Mouse (Mus musculus) limb, embryonic 10.5 days (tissue): ENCODE data around the gene Olfr693. TPM values are rescaled to one million over a fixed set of nuclear protein-coding genes. Genes with fewer than 3 reads are reported as not detected.
"Not testable (repeated sequence)": the region's sequence is repeated elsewhere in the genome, so short reads cannot be mapped to it uniquely, and the experiment has no call there.

Source experiments
- DNase-seq: peaks from one replicate; pipeline ENCODE4 v3.0.0-alpha.2; 2017; ENCODE audit warnings: low spot score
- H3K27ac ChIP-seq: fragments of 300-500 bp; sonication (generic); 2 replicates; pipeline ENCODE4 v1.5.1; 2016; ENCODE audit warnings: mild to moderate bottlenecking
- H3K27me3 ChIP-seq: fragments of 300-500 bp; sonication (generic); 2 replicates; pipeline ENCODE4 v1.6.1; 2016; ENCODE audit warnings: low read depth, mild to moderate bottlenecking; ENCODE audit not compliant: poor library complexity, severe bottlenecking
- H3K36me3 ChIP-seq: fragments of 300-500 bp; sonication (generic); 2 replicates; pipeline ENCODE4 v1.6.1; 2016; ENCODE audit warnings: mild to moderate bottlenecking, moderate library complexity
- H3K4me1 ChIP-seq: fragments of 300-500 bp; sonication (generic); 2 replicates; pipeline ENCODE4 v1.6.1; 2016
- H3K4me3 ChIP-seq: fragments of 300-500 bp; sonication (generic); 2 replicates; pipeline ENCODE4 v1.5.1; 2016; ENCODE audit warnings: mild to moderate bottlenecking, moderate library complexity
- H3K9me3 ChIP-seq: fragments of 300-500 bp; sonication (generic); replicated peaks from 2 replicates; pipeline ENCODE4 v1.6.1; 2016; ENCODE audit warnings: mild to moderate bottlenecking
- WGBS: fragments of 180-500 bp; shearing (Covaris S2); methylation state at CpG from one replicate; pipeline ENCODE4 v1.1.7; 2016; 5-methylcytosine and 5-hydroxymethylcytosine counted together
- polyA plus RNA-seq: library from polyadenylated mRNA; unstranded; fragments of >200 nt; fragmentation: Nextera tagmentation; extraction: Ambion mirVana; gene quantifications from 2 replicates; pipeline ENCODE4 v1.2.1, GENCODE M21; 2016

Olfr693 gene
- not detected in 2 replicates for polyA plus RNA-seq

- no peak for DNase-seq
Observed at GRCm38 (mm10) chr7:106680484-106680883, at the start of gene Olfr693. TSS of gene Olfr693 (minus strand) at chr7:106680584.

GRCm38 (mm10) chr7:106725654-106726053, 45.3 kb upstream of the Olfr693 start:
- 96% methylated on average over 2 of the region's 2 CpGs for WGBS
- not testable (repeated sequence) for H3K4me1 ChIP-seq, DNase-seq, H3K4me3 ChIP-seq, H3K27ac ChIP-seq, H3K27me3 ChIP-seq, H3K9me3 ChIP-seq, H3K36me3 ChIP-seq

More at GRCm38 (mm10) chr7:106680484-106680883, at the start of gene Olfr693:
- Histone ChIP-seq H3K27me3 (no peaks in the 10 kb centered on the region), H3K4me3 (no peak within 1 kb of the TSS), H3K9me3 (no peaks in the 10 kb centered on the region), H3K4me1 (no peaks in the 10 kb centered on the region), H3K36me3 (no peaks in the 10 kb centered on the region), H3K27ac (no peak within 1 kb of the TSS)

GRCm38 (mm10) chr7:106716296-106716695, 35.9 kb upstream of the Olfr693 start, which contains the start of gene Olfr695:
TSS of gene Olfr695 (minus strand) at chr7:106716396.
- Histone ChIP-seq H3K4me3 (no peak within 1 kb of the TSS), H3K36me3 (no peaks in the 10 kb centered on the region), H3K9me3 (no peaks in the 10 kb centered on the region), H3K4me1 (no peaks in the 10 kb centered on the region), H3K27ac (no peak within 1 kb of the TSS), H3K27me3 (no peaks in the 10 kb centered on the region)
- no peak for DNase-seq

GRCm38 (mm10) chr7:106711463-106711862, 31.1 kb upstream of the Olfr693 start:
- Histone ChIP-seq H3K9me3 (no peaks in the 10 kb centered on the region), H3K27ac (no peak overlapping the region), H3K4me3 (no peak overlapping the region), H3K27me3 (no peaks in the 10 kb centered on the region), H3K36me3 (no peaks in the 10 kb centered on the region), H3K4me1 (no peaks in the 10 kb centered on the region)
- no peak for DNase-seq
- 89% methylated on average over 6 of the region's 6 CpGs for WGBS

- H3K36me3 ChIP-seq, H3K27ac ChIP-seq, H3K9me3 ChIP-seq, DNase-seq, H3K4me3 ChIP-seq, H3K4me1 ChIP-seq, H3K27me3 ChIP-seq: not testable (repeated sequence)
- WGBS = 95% methylated on average over 10 of the region's 10 CpGs
Observed at GRCm38 (mm10) chr7:106707705-106708104, 27.3 kb upstream of the Olfr693 start.

GRCm38 (mm10) chr7:106696891-106697290, 16.5 kb upstream of the Olfr693 start:
- no peaks in the 10 kb centered on the region for H3K4me1 ChIP-seq
- no peak overlapping the region for H3K27ac ChIP-seq
- WGBS = 90% methylated on average over 1 of the region's 1 CpGs
- H3K4me3 ChIP-seq = no peak overlapping the region
- H3K36me3 ChIP-seq = no peaks in the 10 kb centered on the region
- no peaks in the 10 kb centered on the region for H3K9me3 ChIP-seq
- no peaks in the 10 kb centered on the region for H3K27me3 ChIP-seq
- no peak for DNase-seq

GRCm38 (mm10) chr7:106692976-106693375, 12.6 kb upstream of the Olfr693 start:
- no peak overlapping the region for H3K4me3 ChIP-seq

GRCm38 (mm10) chr7:106691714-106692113, 11.3 kb upstream of the Olfr693 start, which contains the start of gene Olfr694:
TSS of gene Olfr694 (minus strand) at chr7:106691814.
- Histone ChIP-seq H3K27ac (no peak within 1 kb of the TSS), H3K4me3 (no peak within 1 kb of the TSS), H3K36me3 (no peaks in the 10 kb centered on the region), H3K9me3 (no peaks in the 10 kb centered on the region), H3K27me3 (no peaks in the 10 kb centered on the region), H3K4me1 (no peaks in the 10 kb centered on the region)
- no peak for DNase-seq
- 97% methylated on average over 1 of the region's 1 CpGs for WGBS

More at GRCm38 (mm10) chr7:106692976-106693375, 12.6 kb upstream of the Olfr693 start:
- 87% methylated on average over 3 of the region's 3 CpGs for WGBS
- DNase-seq = no peak
- Histone ChIP-seq H3K4me1 (no peaks in the 10 kb centered on the region), H3K9me3 (no peaks in the 10 kb centered on the region), H3K27ac (no peak overlapping the region), H3K36me3 (no peaks in the 10 kb centered on the region), H3K27me3 (no peaks in the 10 kb centered on the region)

GRCm38 (mm10) chr7:106685382-106685781, 5.0 kb upstream of the Olfr693 start:
- Histone ChIP-seq H3K4me3 (no peak overlapping the region), H3K27ac (no peak overlapping the region), H3K9me3 (no peaks in the 10 kb centered on the region), H3K4me1 (no peaks in the 10 kb centered on the region), H3K27me3 (no peaks in the 10 kb centered on the region), H3K36me3 (no peaks in the 10 kb centered on the region)
- WGBS = 95% methylated on average over 2 of the region's 2 CpGs
- DNase-seq = no peak

GRCm38 (mm10) chr7:106652344-106652652, 28.1 kb downstream of the Olfr693 start:
- Histone ChIP-seq H3K9me3 (no peaks in the 10 kb centered on the region), H3K27me3 (no peaks in the 10 kb centered on the region), H3K27ac (no peak overlapping the region), H3K36me3 (no peaks in the 10 kb centered on the region), H3K4me1 (no peaks in the 10 kb centered on the region), H3K4me3 (no peak overlapping the region)
- DNase-seq = no peak

GRCm38 (mm10) chr7:106651555-106652343, 28.6 kb downstream of the Olfr693 start:
- DNase-seq = no peak
- no peak overlapping the region for H3K27ac ChIP-seq
- H3K36me3 ChIP-seq = no peaks in the 10 kb centered on the region
- H3K4me1 ChIP-seq = no peaks in the 10 kb centered on the region
- no peaks in the 10 kb centered on the region for H3K27me3 ChIP-seq
- no peak overlapping the region for H3K4me3 ChIP-seq
- no peaks in the 10 kb centered on the region for H3K9me3 ChIP-seq

GRCm38 (mm10) chr7:106649774-106650173, 30.6 kb downstream of the Olfr693 start:
- Histone ChIP-seq H3K27me3 (no peaks in the 10 kb centered on the region), H3K9me3 (no peaks in the 10 kb centered on the region), H3K36me3 (no peaks in the 10 kb centered on the region), H3K4me1 (no peaks in the 10 kb centered on the region), H3K4me3 (no peak overlapping the region), H3K27ac (no peak overlapping the region)
- 80% methylated on average over 1 of the region's 1 CpGs for WGBS
- DNase-seq = no peak

- H3K9me3 ChIP-seq = no peaks in the 10 kb centered on the region
- H3K27ac ChIP-seq = no peak overlapping the region
- no peaks in the 10 kb centered on the region for H3K36me3 ChIP-seq
- H3K27me3 ChIP-seq = no peaks in the 10 kb centered on the region
- no peak for DNase-seq
- 86% methylated on average over 1 of the region's 1 CpGs for WGBS
- no peak overlapping the region for H3K4me3 ChIP-seq
- no peaks in the 10 kb centered on the region for H3K4me1 ChIP-seq
Observed at GRCm38 (mm10) chr7:106645261-106645660, 35.1 kb downstream of the Olfr693 start.
